Mouse (Mus musculus) Muller cell, postnatal 12 days (primary cell): Measurements from ENCODE around the gene Olfr43.

Experiments used
- DNase-seq: peaks from one replicate; pipeline ENCODE4 v3.0.0-alpha.2; 2015; ENCODE audit errors: inconsistent ontology term

Gene Olfr43

DNA sequence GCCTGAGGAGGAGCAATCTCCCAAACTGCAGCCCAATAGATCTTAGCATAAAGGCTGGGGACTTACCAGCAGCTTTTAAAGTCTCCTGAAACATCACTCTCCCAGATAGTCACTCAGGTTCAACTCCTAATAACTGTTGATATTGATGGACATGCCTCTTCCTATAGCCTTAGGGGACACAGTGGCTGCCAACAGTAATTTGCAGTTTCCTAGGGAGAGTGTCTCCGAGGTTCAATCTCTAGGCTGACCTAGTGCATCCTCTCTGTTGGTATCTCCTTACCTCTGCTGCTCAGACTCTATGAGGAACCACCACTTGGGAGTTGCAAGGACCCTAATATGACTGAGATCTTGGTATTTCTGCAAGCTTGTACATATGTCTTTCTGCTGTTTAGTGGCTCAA lies at the start of gene Olfr43:
Gene Olfr43, minus strand, starts transcription at position 101 of the 400 bp plus-strand sequence.
- no peak for DNase-seq

DNA sequence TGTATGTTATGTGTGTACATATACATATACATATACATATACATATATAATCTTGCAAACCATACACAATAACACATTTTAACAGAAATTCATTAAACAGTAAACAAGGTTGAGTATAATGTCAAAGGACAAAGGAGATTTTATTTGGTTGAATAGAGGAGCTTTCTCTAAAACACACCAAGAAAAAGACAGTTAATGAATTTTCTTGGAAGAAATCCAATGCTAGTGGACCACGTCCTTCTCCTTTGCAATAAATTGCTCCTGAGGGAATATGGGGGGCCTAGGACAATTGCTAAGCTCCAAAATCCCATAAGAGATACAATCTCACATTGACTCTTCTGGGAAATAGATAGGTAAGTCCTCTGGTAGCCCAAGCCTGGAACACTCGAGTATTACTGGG lies 48.3 kb upstream of the Olfr43 start, which contains the start of gene Olfr406:
Gene Olfr406, plus strand, starts transcription at position 301 of the 400 bp plus-strand sequence.
- DNase-seq = no peak

DNA sequence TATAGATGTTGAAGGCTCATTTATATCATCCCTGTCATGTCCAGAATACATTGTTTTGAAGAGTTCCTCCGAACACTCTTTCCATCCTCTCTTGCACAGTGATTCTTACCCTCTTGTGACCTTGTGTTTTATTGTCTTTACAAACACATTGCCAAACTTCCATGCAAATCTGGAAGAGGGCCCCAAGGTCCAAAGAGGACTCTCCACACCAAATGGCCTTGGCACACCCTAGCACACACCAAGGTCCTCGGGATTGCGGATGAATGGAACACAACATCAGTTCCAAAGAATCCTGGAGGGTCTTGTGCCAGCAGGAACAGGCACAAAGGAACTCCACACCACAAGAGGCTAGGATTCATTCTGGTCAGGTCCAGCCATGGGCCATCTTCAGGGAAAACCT lies 30.0 kb upstream of the Olfr43 start:
- no peak for DNase-seq

DNA sequence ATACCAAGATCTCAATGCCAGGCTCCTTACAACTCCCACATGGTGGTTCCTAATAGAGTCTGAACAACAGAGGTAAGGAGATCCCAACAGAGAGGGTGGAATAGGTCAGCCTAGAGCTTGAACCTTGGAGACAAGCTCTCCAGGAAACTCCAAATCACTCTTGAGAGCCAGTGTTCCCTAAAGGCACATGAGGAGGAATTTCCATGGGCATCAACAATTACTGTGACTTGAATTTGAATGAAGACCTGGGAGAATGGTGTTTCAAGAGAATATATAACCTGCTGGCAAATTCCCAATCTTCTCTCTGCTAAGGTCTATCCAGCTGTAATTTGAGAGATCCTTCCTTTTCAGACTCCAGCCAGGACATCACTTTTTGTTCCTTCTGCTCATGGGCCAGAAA lies 25.2 kb downstream of the Olfr43 start, which contains the start of gene Olfr403:
Gene Olfr403, plus strand, starts transcription at position 301 of the 400 bp plus-strand sequence.
- no peak for DNase-seq

DNA sequence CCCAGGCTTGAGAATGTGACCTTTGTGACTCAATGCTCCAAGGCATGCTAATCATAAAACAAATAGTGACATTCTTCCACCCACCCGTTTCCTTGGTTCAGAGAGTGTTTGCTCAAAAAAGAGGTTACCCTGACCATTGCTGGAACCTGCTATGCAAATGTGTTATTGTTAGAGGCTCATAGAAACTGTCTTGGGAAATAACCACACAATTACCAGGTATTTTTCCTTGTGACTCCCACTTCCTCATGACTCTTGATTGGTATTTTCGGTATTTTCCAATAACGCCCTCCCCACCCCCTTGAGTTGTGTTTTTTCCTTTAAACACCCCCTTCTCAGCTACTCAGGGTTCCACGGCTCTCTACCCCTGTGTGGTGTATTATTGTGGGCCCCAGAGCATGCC lies 27.4 kb downstream of the Olfr43 start:
- no peak for DNase-seq

DNA sequence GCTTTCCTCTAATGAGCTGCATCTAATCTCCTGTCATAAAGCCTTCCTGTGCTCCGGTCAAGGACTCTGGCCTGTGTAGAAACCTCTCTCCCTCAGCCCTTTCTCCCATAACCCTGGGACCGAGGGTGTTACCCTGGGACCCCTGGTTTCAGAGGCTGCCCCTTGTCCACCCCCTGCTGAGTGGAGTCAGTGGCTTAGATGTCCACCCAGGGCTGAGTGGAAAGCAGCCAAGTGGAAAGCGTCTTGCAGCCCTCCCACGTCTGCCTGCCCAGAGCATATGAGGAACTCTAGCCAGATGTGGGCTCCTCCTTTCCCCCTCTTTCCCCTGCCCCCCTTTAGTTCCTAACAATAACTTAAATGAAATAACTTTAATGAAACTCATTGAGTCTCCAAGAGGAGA lies 28.0 kb downstream of the Olfr43 start:
- DNase-seq = no peak

DNA sequence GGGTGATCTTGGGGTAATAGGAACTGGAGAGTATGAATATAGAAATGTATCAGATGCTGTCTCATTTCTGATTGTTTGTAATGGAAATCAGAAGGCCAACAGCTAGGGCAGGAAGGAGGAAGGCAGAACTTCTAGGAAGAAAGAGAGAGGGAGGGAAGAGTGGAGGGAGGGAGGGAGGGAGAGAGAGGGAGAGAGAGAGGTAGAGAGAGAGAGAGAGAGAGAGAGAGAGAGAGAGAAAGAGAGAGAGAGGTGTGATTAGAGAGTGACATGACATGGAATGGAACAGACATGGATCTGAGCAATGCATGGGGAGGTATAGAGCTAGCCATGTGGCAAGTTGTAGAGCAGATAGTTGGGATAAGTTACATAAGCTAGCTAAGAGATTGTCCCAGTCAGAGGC lies 42.4 kb downstream of the Olfr43 start:
- DNase-seq = no peak
